Mouse (Mus musculus) ES-Bruce4 (cell line): ENCODE measurements around the gene Igfbp1. TPM values are rescaled to one million over a fixed set of nuclear protein-coding genes. Genes with fewer than 3 reads are reported as not detected.

Experiments
- H3K27ac ChIP-seq: 2 replicates; pipeline ENCODE4 v1.5.1; 2012; ENCODE audit warnings: low read length, inconsistent platforms; ENCODE audit not compliant: insufficient read depth
- H3K27me3 ChIP-seq: 2 replicates; pipeline ENCODE4 v1.6.1; 2012; ENCODE audit warnings: mild to moderate bottlenecking, low read length, inconsistent platforms; ENCODE audit not compliant: control insufficient read depth, poor library complexity, insufficient read depth, severe bottlenecking
- H3K36me3 ChIP-seq: 2 replicates; pipeline ENCODE4 v1.6.1; 2012; ENCODE audit warnings: inconsistent platforms, mild to moderate bottlenecking, low read length, moderate library complexity; ENCODE audit not compliant: control insufficient read depth, poor library complexity, insufficient read depth, severe bottlenecking
- H3K4me1 ChIP-seq: one replicate; pipeline ENCODE4 v1.8.1; 2011; ENCODE audit warnings: low read length; ENCODE audit not compliant: control insufficient read depth, insufficient read depth
- H3K4me3 ChIP-seq: 2 replicates; pipeline ENCODE4 v1.5.1; 2011; ENCODE audit warnings: low read depth, mild to moderate bottlenecking, low read length
- H3K9ac ChIP-seq: 2 replicates; pipeline ENCODE4 v1.6.1; 2012; ENCODE audit warnings: low read depth, mild to moderate bottlenecking, inconsistent platforms; ENCODE audit not compliant: poor library complexity, severe bottlenecking
- H3K9me3 ChIP-seq: replicated peaks from 2 replicates; pipeline ENCODE4 v1.6.1; 2012; ENCODE audit warnings: mild to moderate bottlenecking, low read length, inconsistent platforms; ENCODE audit not compliant: control insufficient read depth, poor library complexity, insufficient read depth, severe bottlenecking
- CTCF ChIP-seq: IDR thresholded peaks from one replicate; pipeline ENCODE4 v1.8.1; 2011; ENCODE audit warnings: low read depth, low read length
- EP300 ChIP-seq: IDR thresholded peaks from 2 replicates; pipeline ENCODE4 v1.6.1; 2011; ENCODE audit warnings: low read depth, low read length; ENCODE audit not compliant: insufficient read depth
- POLR2A ChIP-seq: IDR thresholded peaks from one replicate; pipeline ENCODE4 v1.8.1; 2011; ENCODE audit warnings: low read length; ENCODE audit not compliant: insufficient read depth
- polyA plus RNA-seq: library from polyadenylated mRNA; stranded (reverse); fragments of >200 nt; gene quantifications from 2 replicates; pipeline ENCODE4 v1.2.4, GENCODE M21; 2011; ENCODE audit warnings: low read depth; ENCODE audit not compliant: missing spikeins, insufficient read depth, insufficient read length

The Igfbp1 gene
- polyA plus RNA-seq, 1 experiment: not detected

DNA sequence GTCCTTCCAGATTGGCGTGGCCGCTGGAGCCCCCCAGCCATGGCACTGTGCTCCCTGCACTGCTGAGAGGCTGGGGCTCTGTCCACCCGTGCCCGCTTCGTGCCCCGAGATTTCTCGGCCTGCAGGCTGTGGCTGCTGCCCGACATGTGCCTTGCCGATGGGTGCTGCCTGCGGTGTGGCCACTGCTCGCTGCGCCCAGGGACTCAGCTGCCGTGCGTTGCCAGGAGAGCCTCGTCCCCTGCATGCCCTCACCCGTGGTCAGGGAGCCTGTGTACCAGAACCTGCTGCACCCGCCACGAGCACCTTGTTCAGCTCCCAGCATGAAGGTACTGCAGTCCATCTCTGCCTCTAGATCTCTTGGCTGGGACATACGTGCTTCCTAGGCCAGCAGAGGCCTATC lies 424 bp downstream of the Igfbp1 start:
- Histone ChIP-seq H3K27ac (no peak overlapping the region), H3K4me1 (no peaks in the 10 kb centered on the region)

DNA sequence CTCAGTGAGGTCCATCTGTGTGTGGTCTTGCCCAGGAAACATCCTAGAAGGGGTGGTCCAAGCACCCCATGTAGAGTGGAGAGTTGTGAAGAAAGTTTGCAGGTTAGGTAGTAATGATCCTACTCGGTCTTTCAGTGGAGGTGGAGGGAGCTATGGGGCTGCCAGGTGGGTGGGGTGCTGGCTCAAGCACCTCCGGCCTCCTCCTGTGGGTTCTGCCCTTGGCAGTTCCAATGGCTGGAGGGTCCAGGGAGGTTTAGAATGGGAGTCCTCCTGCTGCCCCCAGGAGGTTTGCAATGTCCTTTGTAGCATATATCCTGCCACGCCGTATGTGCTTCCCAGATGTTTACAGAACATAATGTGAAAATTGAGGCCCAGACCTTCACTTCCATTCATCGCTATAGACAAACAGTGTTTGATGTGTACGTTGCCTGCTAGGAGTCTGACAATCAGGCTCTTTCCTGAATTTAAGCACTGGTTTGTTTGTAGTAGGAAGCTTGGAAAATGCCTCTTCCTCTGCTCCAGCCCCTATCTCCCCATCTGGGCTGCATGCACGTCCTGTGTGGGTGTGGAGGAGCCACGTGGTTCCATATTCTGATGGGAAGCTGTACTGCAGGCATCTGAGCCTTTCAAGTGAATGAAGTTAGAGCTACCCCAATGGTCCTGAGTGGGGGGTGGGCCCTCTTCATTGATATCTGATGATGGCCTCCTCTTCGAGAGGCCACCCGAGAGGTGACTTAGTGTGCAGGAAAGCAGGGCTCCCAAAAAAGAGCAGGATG lies 1.1 kb downstream of the Igfbp1 start:
- Histone ChIP-seq H3K27ac (no peak overlapping the region), H3K4me1 (no peaks in the 10 kb centered on the region), H3K9ac (no peak overlapping the region), H3K27me3 (no peaks in the 10 kb centered on the region), H3K36me3 (no peaks in the 10 kb centered on the region), H3K4me3 (no peak overlapping the region), H3K9me3 (no peaks in the 10 kb centered on the region)
- TF ChIP-seq EP300: no peak
- TF ChIP-seq CTCF: no peak
- TF ChIP-seq POLR2A: no peak

More for the DNA sequence above, 424 bp downstream of the Igfbp1 start:
- Histone ChIP-seq H3K9ac (no peak overlapping the region), H3K4me3 (no peak overlapping the region), H3K27me3 (no peaks in the 10 kb centered on the region), H3K9me3 (no peaks in the 10 kb centered on the region), H3K36me3 (no peaks in the 10 kb centered on the region)
- TF ChIP-seq CTCF (no peak), POLR2A (no peak), EP300 (no peak)

GRCm38 (mm10) chr11:7199736-7200392 lies 2.3 kb downstream of the Igfbp1 start:
- no peak for TF ChIP-seq EP300
- no peak for TF ChIP-seq CTCF
- no peak for TF ChIP-seq POLR2A
- H3K36me3 ChIP-seq: no peaks in the 10 kb centered on the region
- H3K27ac ChIP-seq: no peak overlapping the region
- H3K9ac ChIP-seq: no peak overlapping the region
- no peaks in the 10 kb centered on the region for H3K9me3 ChIP-seq
- no peak overlapping the region for H3K4me3 ChIP-seq
- H3K4me1 ChIP-seq: no peaks in the 10 kb centered on the region
- no peaks in the 10 kb centered on the region for H3K27me3 ChIP-seq

GRCm38 (mm10) chr11:7200393-7200783 lies 2.8 kb downstream of the Igfbp1 start:
- H3K9ac ChIP-seq: no peak overlapping the region
- no peaks in the 10 kb centered on the region for H3K9me3 ChIP-seq
- H3K27me3 ChIP-seq: no peaks in the 10 kb centered on the region
- H3K27ac ChIP-seq: no peak overlapping the region
- no peak overlapping the region for H3K4me3 ChIP-seq
- no peak for TF ChIP-seq POLR2A
- TF ChIP-seq EP300: no peak
- TF ChIP-seq CTCF: no peak
- no peaks in the 10 kb centered on the region for H3K4me1 ChIP-seq
- H3K36me3 ChIP-seq: no peaks in the 10 kb centered on the region

- Histone ChIP-seq H3K27ac (no peak overlapping the region), H3K9me3 (no peaks in the 10 kb centered on the region), H3K9ac (no peak overlapping the region), H3K4me3 (no peak overlapping the region), H3K4me1 (no peaks in the 10 kb centered on the region), H3K36me3 (no peaks in the 10 kb centered on the region), H3K27me3 (no peaks in the 10 kb centered on the region)
- TF ChIP-seq CTCF (no peak), EP300 (no peak), POLR2A (no peak)
These were observed 4.6 kb downstream of the Igfbp1 start for GRCm38 (mm10) chr11:7202206-7202605.

DNA sequence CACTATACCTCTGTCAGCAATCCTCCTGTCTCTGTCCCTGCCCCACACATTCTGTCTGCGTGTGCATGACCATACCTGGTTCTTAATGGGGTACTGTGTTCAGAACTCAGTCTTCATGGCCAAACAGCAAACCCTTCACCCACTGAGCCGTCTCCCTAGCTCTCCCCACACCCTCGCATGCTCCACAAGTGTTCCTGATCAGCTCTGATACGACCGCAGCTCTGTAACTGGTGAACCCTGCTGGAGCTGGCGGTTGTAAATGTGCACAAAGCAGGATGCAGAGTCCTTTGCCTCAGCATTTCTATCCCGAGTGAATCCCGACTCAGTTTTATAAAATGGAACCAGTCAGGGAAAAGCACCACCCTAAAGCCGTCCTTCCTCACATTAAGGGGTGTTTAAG lies 6.3 kb downstream of the Igfbp1 start:
- no peak overlapping the region for H3K4me3 ChIP-seq
- H3K4me1 ChIP-seq: no peaks in the 10 kb centered on the region
- TF ChIP-seq POLR2A (no peak), CTCF (no peak), EP300 (no peak)
- H3K9me3 ChIP-seq: no peaks in the 10 kb centered on the region
- no peak overlapping the region for H3K9ac ChIP-seq
- H3K27ac ChIP-seq: no peak overlapping the region
- no peaks in the 10 kb centered on the region for H3K27me3 ChIP-seq
- H3K36me3 ChIP-seq: no peaks in the 10 kb centered on the region
